Mouse (Mus musculus) myocyte (in vitro differentiated cells): ENCODE results near the gene Rex2. TPM values are rescaled to one million over a fixed set of nuclear protein-coding genes. Genes with fewer than 3 reads are reported as not detected.
"Not testable (repeated sequence)": the region's sequence is repeated elsewhere in the genome, so short reads cannot be mapped to it uniquely, and the experiment has no call there.

Experiments used
- H3K27me3 ChIP-seq: one replicate; pipeline ENCODE4 v1.6.1; 2011; ENCODE audit not compliant: control insufficient read depth, insufficient read depth, insufficient read length
- H3K36me3 ChIP-seq: one replicate; pipeline ENCODE4 v1.6.1; 2011; ENCODE audit not compliant: control insufficient read depth, insufficient read depth
- H3K4me2 ChIP-seq: one replicate; pipeline ENCODE4 v1.6.1; 2011; ENCODE audit warnings: low read depth, control low read depth
- H3K4me3 ChIP-seq: one replicate; pipeline ENCODE4 v1.5.1; 2011; ENCODE audit warnings: mild to moderate bottlenecking, control low read depth, moderate library complexity
- H3K79me2 ChIP-seq: one replicate; pipeline ENCODE4 v1.6.1; 2011; ENCODE audit not compliant: control insufficient read depth, insufficient read depth
- H3ac ChIP-seq: one replicate; pipeline ENCODE4 v1.6.1; 2011; ENCODE audit not compliant: control insufficient read depth, insufficient read length
- polyA plus RNA-seq: library from polyadenylated mRNA; unstranded; fragments of >200 nt; fragmentation: generic; extraction: Trizol; gene quantifications from one replicate; pipeline ENCODE4 v1.2.1, GENCODE M21; 2012; ENCODE audit warnings: missing spikeins

Gene Rex2
- polyA plus RNA-seq, result 0.19 TPM

- H3K4me3 ChIP-seq, H3K27me3 ChIP-seq, H3K4me2 ChIP-seq, H3K36me3 ChIP-seq, H3ac ChIP-seq, H3K79me2 ChIP-seq: not testable (repeated sequence)
Observed at GRCm38 (mm10) chr4:147021550-147021949, at the start of gene Rex2. TSS of gene Rex2 (plus strand) at chr4:147021850.

GRCm38 (mm10) chr4:146976581-146976980 lies 45.1 kb upstream of the Rex2 start:
- not testable (repeated sequence) for H3ac ChIP-seq, H3K79me2 ChIP-seq, H3K27me3 ChIP-seq, H3K4me2 ChIP-seq, H3K4me3 ChIP-seq, H3K36me3 ChIP-seq

GRCm38 (mm10) chr4:147018400-147018799 lies 3.2 kb upstream of the Rex2 start:
- not testable (repeated sequence) for H3K27me3 ChIP-seq, H3K36me3 ChIP-seq, H3K4me3 ChIP-seq, H3ac ChIP-seq, H3K79me2 ChIP-seq, H3K4me2 ChIP-seq

DNA sequence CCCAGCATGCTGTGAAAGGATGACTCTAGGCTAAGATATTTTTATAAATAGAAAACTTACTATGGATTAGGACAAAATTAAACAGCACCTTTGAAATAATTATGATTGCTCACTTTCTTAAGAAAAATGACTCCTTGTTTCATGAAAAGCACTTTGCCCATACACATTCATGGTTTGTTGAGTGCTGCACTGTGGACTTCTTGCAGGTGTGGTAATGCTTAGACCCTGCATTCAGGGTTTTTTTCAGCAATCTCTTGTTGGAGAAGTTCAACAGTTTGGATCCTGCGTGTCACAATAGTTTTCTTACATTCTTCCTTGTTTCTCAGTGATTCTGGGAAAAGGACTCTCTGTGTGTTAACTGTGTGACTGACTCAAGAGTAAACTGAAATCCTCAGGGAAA lies 4.7 kb downstream of the Rex2 start:
- not testable (repeated sequence) for H3K4me2 ChIP-seq, H3K27me3 ChIP-seq, H3ac ChIP-seq, H3K36me3 ChIP-seq, H3K4me3 ChIP-seq, H3K79me2 ChIP-seq

DNA sequence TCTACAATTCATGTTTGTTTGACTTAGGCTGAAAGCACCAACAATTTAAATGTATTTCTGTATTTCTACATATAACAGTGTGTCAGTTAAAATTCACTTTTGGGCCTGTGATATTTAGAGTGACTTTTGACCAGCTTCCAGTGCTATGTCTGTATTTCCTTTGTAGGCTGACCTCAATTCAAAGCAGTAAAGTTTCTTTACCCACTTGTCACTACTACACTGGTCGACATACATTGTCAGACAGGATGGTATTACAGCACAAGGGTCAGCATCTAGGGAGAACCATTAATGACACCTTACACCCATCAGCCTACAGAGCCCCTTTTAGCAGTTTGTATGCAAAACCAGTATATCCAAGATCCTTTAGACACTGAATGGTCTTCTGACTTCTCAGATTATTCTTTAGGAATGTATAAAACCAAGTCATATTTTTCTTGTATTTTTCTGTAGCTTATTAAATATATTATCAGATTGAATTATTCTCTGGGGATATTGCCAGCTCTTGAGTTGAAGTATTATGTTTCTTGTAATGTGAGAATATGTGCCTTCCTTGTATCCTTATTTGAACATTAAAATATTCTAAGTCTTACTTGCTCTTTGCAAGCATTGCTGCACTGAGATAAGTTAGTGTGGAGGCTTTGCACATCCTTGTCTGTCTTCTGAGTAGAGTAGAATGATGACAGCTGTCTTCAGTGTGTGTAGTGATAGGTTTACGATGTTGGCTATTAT lies 9.8 kb downstream of the Rex2 start:
- not testable (repeated sequence) for H3K27me3 ChIP-seq, H3K79me2 ChIP-seq, H3K4me2 ChIP-seq, H3K4me3 ChIP-seq, H3ac ChIP-seq, H3K36me3 ChIP-seq

DNA sequence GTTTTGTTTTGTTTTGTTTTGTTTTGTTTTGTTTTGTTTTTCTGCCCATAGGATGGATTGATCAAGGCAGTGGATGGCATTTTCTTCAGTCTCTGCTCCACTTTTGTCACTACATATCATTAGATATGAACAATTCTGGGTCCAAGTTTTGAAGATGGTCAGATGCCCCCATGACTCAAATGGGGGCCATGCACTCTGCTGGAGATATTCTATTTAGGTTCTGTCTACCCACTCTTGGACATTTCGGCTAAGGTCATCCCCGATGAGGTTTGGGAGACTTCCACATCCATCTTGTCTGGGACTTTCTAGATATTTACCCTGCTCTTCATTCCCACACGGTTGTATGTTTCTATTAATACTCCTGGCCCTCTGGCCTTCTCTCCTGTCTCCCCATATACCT lies 42.1 kb downstream of the Rex2 start:
- H3K4me2 ChIP-seq, H3K79me2 ChIP-seq, H3K36me3 ChIP-seq, H3K4me3 ChIP-seq, H3K27me3 ChIP-seq, H3ac ChIP-seq: not testable (repeated sequence)

DNA sequence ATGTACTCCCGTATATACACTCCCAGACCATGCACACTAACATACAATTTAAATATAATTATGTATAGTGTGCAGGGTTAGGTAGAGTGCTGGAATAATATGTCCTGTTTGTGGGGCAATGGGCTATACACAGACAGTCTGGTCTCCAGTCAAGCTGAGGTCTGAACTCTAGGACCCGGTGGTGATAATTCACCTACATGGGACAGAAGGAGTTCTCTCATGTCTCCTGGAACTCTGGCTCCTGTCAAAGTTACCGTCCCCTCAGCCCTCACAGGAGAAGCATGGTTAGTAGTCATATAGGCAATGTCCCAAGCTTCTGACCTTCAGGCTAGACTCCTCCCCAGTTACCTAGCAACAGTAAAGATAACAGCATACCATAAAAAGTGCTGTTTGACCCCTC lies 44.2 kb downstream of the Rex2 start:
- H3K36me3 ChIP-seq, H3K79me2 ChIP-seq, H3ac ChIP-seq, H3K4me2 ChIP-seq, H3K27me3 ChIP-seq, H3K4me3 ChIP-seq: not testable (repeated sequence)

DNA sequence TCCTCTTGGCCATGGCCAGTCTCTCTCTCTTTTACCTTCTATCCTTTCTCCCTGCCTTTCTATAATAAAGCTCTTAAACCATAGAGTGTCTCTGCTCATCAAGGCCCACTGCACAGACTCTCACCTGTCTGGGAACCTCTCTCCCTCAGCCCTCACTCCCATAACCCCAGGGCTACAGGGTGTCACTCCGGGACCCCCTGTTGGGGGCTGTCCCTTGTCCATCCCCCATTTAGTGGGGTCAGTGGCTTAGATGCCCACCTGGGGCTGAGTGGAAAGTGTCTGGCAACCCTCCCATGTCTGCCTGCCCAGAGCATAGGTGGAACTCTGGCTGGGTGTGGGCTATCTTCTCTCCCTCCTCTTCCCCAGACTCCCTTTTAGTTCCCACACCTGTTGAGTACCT lies 44.7 kb downstream of the Rex2 start:
- not testable (repeated sequence) for H3K27me3 ChIP-seq, H3K4me3 ChIP-seq, H3ac ChIP-seq, H3K36me3 ChIP-seq, H3K4me2 ChIP-seq, H3K79me2 ChIP-seq

DNA sequence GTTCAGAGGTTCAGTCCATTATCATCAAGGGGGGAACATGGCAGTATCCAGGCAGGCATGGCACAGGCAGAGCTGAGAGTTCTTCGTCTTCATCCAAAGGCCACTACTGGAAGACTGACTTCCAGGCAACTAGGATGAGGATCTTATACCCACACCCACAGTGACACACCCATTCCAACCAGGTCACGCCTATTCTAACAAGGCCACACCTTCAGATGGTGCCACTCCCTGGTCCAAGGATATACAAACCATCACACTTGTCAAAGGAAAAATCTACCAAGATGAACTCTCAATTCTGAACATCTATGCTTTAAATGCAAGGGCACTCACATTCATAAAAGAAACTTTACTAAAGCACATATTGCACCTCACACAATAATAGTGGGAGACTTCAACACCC lies 74.0 kb downstream of the Rex2 start:
- H3K4me2 ChIP-seq, H3K4me3 ChIP-seq, H3ac ChIP-seq, H3K79me2 ChIP-seq, H3K36me3 ChIP-seq, H3K27me3 ChIP-seq: not testable (repeated sequence)

DNA sequence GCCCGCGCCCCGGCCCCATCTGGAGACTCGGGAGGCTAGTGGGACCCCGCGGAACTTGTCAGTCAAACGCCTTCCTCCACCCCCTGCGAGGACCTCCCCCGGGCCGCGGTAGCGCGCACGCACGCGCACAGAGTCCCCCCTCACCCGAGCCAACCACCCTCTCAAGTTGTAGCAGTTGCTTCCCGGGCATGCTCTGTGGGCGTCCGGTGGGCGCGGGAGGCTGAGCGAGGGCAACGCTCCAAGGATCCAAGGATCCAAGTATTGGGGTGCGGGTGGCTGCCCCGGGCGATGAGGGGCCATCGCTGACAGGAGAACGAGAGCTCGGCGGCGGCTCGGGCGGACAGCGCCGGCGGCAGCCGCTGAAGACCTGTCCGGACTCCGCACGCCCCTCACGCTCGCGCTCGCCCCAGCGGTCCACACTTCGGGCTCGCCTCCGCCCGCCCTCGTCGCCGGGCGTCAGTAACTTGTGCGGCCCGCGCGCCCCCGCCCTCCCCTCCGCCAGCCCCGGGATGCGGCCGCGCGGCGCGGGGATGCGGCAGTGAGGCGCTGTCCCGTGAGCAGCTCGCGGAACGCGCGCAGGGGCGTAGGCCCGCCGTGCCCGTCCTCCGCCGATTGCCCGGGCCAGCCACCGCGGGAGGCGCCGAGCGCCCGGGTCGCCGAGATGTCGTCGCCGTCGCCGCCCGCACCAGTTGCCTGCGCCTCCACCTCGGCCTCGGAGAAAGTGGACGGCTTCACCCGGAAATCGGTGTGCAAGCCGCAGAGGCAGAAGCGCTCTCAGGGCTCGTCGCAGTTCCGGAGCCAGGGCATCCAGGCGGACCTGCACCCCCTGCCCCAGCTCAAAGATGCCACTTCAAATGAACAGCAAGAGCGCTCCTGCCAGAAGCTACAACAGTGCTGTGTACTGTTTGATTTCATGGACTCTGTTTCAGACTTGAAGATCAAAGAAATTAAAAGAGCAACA lies 80.3 kb downstream of the Rex2 start:
- H3K4me2 ChIP-seq, H3K79me2 ChIP-seq, H3K4me3 ChIP-seq, H3K36me3 ChIP-seq, H3ac ChIP-seq, H3K27me3 ChIP-seq: not testable (repeated sequence)

DNA sequence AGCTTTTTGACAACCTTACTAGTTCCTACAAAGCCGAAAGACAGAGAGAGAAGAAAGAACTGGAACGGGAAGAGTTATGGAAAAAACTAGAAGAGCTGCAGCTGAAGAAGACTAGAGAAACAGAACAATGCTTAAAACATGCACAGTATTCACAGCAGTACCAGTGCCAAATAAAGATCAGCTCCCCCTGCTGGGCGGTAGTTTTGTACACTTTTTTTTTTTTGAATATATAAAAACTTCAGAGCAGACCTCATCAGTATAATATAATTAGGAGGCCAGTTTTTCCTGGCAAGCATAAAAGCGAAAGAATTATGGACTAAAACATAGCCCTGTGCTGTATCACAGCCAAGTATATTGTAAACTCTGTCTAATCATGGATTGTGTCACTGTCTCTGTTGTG lies 82.2 kb downstream of the Rex2 start:
- H3K4me2 ChIP-seq, H3K36me3 ChIP-seq, H3ac ChIP-seq, H3K4me3 ChIP-seq, H3K27me3 ChIP-seq, H3K79me2 ChIP-seq: not testable (repeated sequence)
